Mouse (Mus musculus): Measurements from ENCODE around the gene Eif4e2.

GRCm38 (mm10) chr1:87276056-87276455 lies 62.3 kb downstream of the Eif4e2 start:
- TF ChIP-seq GATA1 (IDR thresholded peaks at IDR 0.05; ENCODE audit: low read length) = no peak
- TF ChIP-seq TAL1 (IDR thresholded peaks at IDR 0.05; ENCODE audit: low read length) = no peak

Data from erythroblast, embryonic 14.5 days (primary cell).